Mouse (Mus musculus) brain, embryonic 14.5 days (tissue): ENCODE measurements around the gene Coro2b.

Experiments used
- CTCF ChIP-seq: fragments of 200-500 bp; IDR thresholded peaks from 2 replicates; pipeline ENCODE4 v1.5.1; 2012; ENCODE audit warnings: inconsistent platforms, mild to moderate bottlenecking, moderate library complexity, borderline replicate concordance; ENCODE audit not compliant: insufficient read depth, insufficient read length; ENCODE audit errors: extremely low read depth
- POLR2A ChIP-seq: fragments of 200-500 bp; IDR thresholded peaks from 2 replicates; pipeline ENCODE4 v1.6.1; 2012; ENCODE audit warnings: mild to moderate bottlenecking, inconsistent platforms, borderline replicate concordance; ENCODE audit not compliant: poor library complexity, insufficient read depth, insufficient read length, severe bottlenecking; ENCODE audit errors: extremely low read depth

GRCm38 (mm10) chr9:62370186-62370585 lies 166.7 kb downstream of the Coro2b start:
- TF ChIP-seq POLR2A: no peak
- TF ChIP-seq CTCF: no peak
